Mouse (Mus musculus): ENCODE results near the gene Olfr311.
A peak's percentile ranks its signal among the peaks of the same experiment; 100 is the strongest.
"Not testable (repeated sequence)": the region's sequence is repeated elsewhere in the genome, so short reads cannot be mapped to it uniquely, and the experiment has no call there.

Olfr311 gene

GRCm38 (mm10) chr11:58838951-58839350, at the start of gene Olfr311:
Gene Olfr311 (plus strand): TSS chr11:58839251.
- not testable (repeated sequence) for DNase-seq (ENCODE audit: low spot score in 2 of 2)

- peak; percentile 10 to 16 for DNase-seq (ENCODE audit: low spot score in 2 of 2)
Observed at GRCm38 (mm10) chr11:58789532-58789931, 49.5 kb upstream of the Olfr311 start.

- peak; percentile 33 to 48 for DNase-seq (ENCODE audit: low spot score in 2 of 2)
Observed at GRCm38 (mm10) chr11:58790053-58790452, 49.0 kb upstream of the Olfr311 start.

DNA sequence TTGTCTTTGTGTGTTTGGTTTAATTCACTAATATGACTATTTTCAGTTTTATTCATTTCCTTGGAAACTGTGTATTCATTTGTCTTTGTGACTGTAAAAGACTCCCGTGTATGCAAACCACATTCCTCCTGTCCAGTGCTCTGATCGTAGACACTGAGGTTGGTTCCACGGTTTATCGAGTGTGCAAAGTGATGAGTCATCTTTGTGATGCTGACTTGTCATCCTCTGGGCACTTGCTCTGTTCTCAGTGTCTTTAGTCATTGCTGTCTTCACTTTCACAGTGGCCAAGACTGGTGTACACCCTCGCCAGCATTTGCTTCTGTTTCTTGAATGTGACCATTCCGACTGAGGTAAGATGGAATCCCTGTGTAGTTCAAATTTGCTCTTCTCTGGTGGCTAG, 48.4 kb upstream of the Olfr311 start:
- no peak for DNase-seq (ENCODE audit: low spot score in 2 of 2)

GRCm38 (mm10) chr11:58795856-58796255, 43.2 kb upstream of the Olfr311 start:
- DNase-seq (ENCODE audit: low spot score in 2 of 2) = peak in 1 of 2 experiments; percentile 19

GRCm38 (mm10) chr11:58796850-58797249, 42.2 kb upstream of the Olfr311 start:
- DNase-seq (ENCODE audit: low spot score in 2 of 2) = no peak

DNA sequence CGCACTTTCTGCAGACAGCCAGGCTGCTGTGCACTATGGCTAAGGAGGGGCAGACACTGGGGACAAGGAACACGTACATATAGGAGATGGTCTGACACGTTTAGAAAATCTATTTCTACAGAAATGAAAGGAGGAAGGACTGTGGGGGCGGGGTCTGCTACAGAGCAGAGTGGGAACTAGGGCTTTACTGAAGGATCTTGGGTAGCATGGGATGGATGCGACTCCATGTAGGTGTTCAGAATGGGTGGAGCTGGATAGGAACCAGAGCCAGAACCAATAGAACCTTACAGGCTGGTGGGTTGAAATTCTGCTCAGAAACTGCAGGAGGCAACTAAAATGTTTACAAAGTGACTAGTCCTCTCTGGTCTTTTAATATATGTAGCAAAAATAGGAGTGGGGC, 39.3 kb upstream of the Olfr311 start:
- no peak for DNase-seq (ENCODE audit: low spot score in 2 of 2)

DNA sequence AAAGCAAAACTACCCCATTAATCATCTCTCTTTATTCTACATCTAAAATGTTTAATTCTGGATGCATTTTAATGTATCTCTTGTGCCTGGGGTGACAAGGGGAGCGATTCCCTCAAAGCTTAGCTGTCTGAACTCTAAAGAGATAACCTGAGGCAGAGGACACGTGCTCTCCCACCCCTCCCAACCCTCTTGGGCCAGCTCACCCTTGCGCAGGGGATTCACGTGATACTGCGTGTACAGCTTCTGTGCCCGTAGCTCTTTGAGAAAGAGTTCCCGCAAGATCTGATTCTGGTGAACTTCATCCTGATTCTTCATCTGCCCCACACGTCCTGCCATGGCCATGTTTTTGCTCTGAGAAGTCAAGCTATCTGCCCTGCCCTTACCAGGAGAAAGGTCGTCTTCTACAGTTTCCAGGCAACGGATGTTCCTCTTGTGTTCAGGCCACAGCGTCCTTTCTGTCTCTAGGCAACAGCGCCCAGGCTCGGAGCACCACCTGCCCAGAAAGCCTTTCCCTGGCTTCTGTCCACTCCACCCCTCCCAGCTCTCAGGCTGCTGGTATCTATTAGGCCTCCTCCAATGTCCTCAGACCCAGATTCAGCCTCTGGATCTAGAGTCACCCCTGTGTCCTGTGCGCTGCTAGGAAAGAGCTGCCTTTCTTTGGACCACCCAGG, 37.4 kb upstream of the Olfr311 start, which contains the start of gene Fam183b:
Gene Fam183b (minus strand): TSS at position 403 of the 671 bp plus-strand sequence.
- no peak for DNase-seq (ENCODE audit: low spot score in 2 of 2)

- no peak for DNase-seq (ENCODE audit: low spot score in 2 of 2)
Observed at GRCm38 (mm10) chr11:58803871-58804270, 35.2 kb upstream of the Olfr311 start.

- DNase-seq (ENCODE audit: low spot score in 2 of 2) = no peak
Observed at GRCm38 (mm10) chr11:58804393-58804792, 34.7 kb upstream of the Olfr311 start.

GRCm38 (mm10) chr11:58812001-58812400, 27.1 kb upstream of the Olfr311 start:
- DNase-seq (ENCODE audit: low spot score in 2 of 2) = no peak

DNA sequence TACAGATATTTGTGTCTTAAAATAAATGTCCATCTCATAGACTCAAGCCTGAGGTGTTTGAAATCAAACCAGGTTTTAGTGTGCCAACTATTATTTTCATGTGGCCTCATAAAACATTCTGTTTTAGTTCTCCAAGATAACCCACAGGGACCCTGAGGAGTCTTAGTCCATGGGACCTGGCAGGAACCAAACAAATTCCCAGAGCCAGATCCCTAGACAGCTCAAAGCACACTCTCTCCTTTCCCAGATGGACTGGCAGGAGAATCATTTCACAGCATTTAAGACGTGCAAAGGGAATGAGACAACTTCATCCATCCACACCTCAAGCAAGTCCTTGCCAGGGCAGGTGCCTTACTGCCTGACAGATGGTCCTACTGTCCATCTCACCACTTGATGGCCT, 24.4 kb upstream of the Olfr311 start, which contains the start of gene Olfr313:
Gene Olfr313 (plus strand): TSS at position 301 of the 400 bp plus-strand sequence.
- DNase-seq (ENCODE audit: low spot score in 2 of 2) = not testable (repeated sequence)

DNA sequence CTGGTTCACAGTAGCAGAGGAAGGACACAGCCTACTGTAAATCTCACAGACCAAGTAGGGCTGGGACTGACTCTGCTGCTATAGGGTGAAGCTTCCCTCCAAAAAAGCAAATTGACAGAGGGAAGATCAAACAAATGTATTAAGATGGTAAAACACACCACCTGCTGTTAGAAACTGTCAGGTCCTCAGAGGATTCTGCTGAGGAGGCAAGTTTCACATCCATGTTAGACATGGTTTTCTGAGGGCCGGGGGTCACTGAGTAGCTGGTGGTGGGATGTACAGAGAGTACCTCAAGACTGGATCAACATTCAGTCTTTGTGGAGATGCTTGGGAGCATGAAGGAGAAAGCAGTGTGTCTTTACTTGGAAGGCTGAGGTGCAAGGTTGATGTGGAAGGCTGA, 23.4 kb upstream of the Olfr311 start:
- DNase-seq (ENCODE audit: low spot score in 2 of 2) = no peak

DNA sequence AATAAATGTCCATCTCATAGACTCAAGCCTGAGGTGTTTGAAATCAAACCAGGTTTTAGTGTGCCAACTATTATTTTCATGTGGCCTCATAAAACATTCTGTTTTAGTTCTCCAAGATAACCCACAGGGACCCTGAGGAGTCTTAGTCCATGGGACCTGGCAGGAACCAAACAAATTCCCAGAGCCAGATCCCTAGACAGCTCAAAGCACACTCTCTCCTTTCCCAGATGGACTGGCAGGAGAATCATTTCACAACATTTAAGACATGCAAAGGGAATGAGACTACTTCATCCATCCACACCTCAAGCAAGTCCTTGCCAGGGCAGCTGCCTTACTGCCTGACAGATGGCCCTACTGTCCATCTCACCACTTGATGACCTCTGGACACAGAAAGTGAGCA, 10.1 kb upstream of the Olfr311 start, which contains the start of gene Olfr312:
Gene Olfr312 (plus strand): TSS at position 301 of the 400 bp plus-strand sequence.
- not testable (repeated sequence) for DNase-seq (ENCODE audit: low spot score in 2 of 2)

GRCm38 (mm10) chr11:58829764-58830163, 9.3 kb upstream of the Olfr311 start:
- DNase-seq (ENCODE audit: low spot score in 2 of 2) = no peak

DNA sequence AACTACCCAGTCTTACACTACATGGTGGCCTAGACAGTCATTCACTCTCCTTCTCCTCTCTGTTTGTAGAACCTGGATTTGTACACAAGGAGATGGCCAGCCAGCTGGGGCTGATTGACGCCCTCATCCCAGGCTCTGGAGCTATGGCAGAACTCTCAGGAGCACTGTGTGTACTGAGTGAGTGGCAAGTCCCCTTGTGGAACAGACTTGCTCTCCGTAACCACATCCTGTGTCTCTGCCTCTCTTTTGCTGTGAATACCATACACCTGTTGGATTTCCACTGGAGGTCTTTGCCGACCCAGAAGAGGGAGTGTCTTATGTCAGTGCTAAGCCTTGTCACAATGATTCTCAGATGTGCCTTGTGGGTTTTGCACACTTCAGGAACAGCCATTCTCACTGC, 6.5 kb upstream of the Olfr311 start:
- not testable (repeated sequence) for DNase-seq (ENCODE audit: low spot score in 2 of 2)

GRCm38 (mm10) chr11:58846919-58847461, 7.9 kb downstream of the Olfr311 start, which contains the start of gene Gm12258:
Gene Gm12258 (plus strand): TSS chr11:58847158.
- peak; percentile 91 to 95 for DNase-seq (ENCODE audit: low spot score in 2 of 2)

DNA sequence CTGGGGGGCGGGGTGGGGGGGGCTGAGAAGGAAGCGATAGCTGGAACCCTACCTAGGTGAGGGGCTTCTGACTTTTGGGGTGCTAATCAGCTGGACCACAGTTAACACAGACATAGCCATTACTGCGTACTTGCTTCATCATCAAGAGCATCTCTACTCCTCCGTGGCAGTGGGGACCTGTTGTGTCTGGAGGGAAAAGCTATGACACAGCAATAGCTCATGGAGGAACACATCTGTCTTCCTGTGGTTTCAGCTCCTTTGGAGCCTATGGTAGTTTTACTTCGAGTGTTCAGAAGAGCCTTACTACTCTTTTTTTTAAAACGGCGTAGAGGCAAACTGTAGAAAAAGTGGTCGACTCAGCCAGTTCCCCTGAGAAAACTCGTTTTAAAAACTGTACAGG, 8.6 kb downstream of the Olfr311 start:
- DNase-seq (ENCODE audit: low spot score in 2 of 2) = no peak

DNA sequence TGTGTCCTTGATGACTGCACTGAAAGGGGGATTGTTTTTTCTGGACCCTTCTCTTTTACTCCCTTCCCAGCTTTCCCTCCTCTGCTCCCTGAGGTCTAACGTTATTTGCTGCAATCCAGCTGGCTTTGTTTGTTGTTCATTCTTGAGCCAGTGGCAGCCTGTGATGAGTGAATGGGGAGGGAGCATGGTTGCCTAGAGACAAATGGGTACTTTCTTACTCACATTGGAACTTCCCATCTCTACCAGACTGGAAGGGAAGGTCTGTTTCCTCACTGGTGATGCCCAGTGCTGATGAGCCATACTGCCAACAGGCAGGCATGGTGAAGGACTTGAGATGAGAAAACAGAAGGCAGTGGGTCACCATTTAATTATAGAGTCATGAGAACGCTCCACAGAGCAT, 10.7 kb downstream of the Olfr311 start:
- no peak for DNase-seq (ENCODE audit: low spot score in 2 of 2)

DNA sequence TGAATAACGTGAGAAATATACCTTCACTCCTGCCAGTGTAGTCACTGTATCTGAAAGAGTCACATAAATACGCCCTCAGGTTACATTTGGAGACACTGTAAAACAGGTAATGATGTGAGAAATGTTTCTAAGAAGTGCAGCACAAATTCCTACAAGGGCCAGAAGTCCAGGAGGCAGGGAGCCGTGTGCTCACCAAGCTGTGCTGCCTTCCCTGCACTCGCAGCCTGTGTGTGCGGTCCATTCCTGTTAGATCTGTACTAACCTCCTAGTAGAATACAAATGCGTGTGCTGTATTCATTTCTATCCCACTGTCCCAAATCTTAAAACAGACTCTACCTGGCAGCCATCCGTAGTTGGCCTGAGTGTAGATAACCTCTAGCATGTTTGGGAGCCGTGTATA, 21.7 kb downstream of the Olfr311 start:
- DNase-seq (ENCODE audit: low spot score in 2 of 2) = no peak

DNA sequence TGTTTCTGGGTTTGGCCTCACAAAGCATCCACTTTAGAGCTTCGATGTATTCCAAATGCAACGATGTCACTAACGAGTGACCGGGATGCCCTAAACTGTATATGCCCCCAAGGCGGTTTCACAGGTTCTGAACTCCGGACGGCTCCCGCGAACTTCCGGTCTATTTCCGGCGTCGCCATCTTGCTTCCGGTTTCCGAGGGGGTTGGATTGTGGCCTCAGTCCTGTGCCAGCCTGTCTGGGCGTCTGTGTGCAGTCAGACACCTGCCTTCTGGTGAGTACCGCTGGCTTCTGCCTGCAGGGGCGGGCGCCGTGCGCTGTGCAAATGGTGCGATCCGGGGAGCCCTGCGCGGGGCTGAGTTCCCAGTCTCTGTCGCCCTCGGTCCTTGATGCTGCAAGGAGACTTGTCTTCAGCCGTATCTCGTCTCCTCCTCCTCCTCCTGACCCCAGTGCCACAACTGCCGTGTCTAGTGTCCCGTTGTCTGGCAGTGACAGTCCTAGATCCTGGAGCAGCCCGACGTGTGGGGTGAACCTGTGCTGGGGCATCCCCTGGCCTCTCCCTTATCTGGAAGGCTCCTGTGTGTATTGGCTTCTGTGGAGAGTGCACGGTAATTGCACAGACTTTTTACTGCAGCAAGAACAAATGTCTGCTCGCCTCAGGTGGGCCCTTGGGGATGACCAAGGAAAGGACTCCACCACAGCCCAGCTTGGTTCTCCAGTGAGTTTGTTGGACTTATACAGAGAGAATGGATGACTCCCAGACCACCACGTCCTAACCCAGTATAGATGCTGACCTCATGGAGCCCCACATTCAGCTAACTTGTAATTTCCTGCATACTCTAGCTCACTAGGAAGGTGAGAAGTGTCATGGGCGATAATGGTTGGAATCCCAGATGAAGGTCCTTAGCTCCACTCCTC, 28.2 kb downstream of the Olfr311 start, which contains the start of gene 2810021J22Rik:
Gene 2810021J22Rik (plus strand): TSS at position 178 of the 915 bp plus-strand sequence.
- peak; percentile 82 to 83 for DNase-seq (ENCODE audit: low spot score in 2 of 2)

DNA sequence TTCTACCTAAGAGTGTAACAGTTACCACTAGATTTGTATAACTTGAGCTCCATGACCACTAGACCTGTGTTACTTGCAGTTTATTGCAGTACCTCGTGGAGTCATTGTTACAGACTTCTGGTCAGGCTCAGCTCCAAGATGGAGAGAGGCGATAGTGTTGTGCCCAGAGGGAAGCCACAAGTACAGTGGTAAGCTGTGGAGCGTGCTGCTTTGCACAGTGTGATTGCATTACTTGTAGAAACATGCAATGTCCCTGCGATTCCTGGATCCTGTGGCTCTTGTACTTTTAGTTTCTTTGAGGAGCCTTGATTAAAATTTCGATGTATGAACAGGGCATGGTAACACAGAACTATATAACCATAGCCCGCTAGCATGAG, 28.9 kb downstream of the Olfr311 start:
- no peak for DNase-seq (ENCODE audit: low spot score in 2 of 2)
